Mouse (Mus musculus): ENCODE measurements around the gene Dhdds. TPM values are rescaled to one million over a fixed set of nuclear protein-coding genes. Genes with fewer than 3 reads are reported as not detected.

Gene Dhdds
- total and polyA plus RNA-seq, 3 experiments = 15.9 to 37.7 TPM; not detected in 1

DNA sequence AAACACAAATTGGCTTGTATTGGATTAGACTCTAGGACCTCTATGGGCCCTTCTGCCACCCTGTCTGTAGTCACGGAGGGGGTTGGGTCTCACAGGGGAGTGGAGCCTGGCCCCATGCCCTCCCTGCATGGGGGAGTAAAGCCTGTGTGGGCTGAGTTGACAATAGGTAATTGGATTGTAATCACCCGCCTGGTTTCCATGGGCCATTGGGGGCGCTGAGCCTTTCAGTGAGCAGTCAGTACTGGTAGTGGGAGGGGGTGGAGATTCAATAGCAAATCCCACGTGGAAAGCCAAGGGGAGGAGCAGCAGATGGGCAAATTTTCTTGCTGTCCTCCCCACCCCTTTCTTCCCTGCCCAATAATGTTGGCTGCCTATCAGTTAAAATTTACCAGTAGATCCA is 30.5 kb downstream of the Dhdds start:
- no peak for DNase-seq (ENCODE audit: low read depth, low spot score)
- H3K4me1 ChIP-seq (ENCODE audit: control insufficient read depth in 1 of 2, insufficient read depth in 2 of 2, low read length in 2 of 2) = peaks cover 0 to 8% of the 10 kb centered on the region in 2 experiments; a peak in 1 of 4 replicates
- no peaks in the 10 kb centered on the region for H3K9me3 ChIP-seq (replicated peaks; ENCODE audit: insufficient read depth, low read length)
- peaks cover 11% of the 10 kb centered on the region for H3K79me2 ChIP-seq (ENCODE audit: control insufficient read depth, insufficient read depth, low read length, poor library complexity)
- no peaks in the 10 kb centered on the region for H3K27me3 ChIP-seq (ENCODE audit: control insufficient read depth in 1 of 2, insufficient read depth in 2 of 2, low read length in 2 of 2)
- H3K4me3 ChIP-seq (ENCODE audit: control insufficient read depth in 1 of 2, insufficient read depth in 1 of 2, low read depth in 2 of 2, low read length in 2 of 2) = no peak overlapping the region
- no peak overlapping the region for H3K9ac ChIP-seq (ENCODE audit: control insufficient read depth, low read depth, low read length, poor library complexity, severe bottlenecking)
- TF ChIP-seq RCOR1 (IDR thresholded peaks at IDR 0.05; ENCODE audit: low read depth, low read length) (no peak), POLR2A (IDR thresholded peaks at IDR 0.05; ENCODE audit: control insufficient read depth in 1 of 2, insufficient read depth in 1 of 2, low read depth in 1 of 2, low read length in 2 of 2, poor library complexity in 1 of 2) (no peak)
- H3K36me3 ChIP-seq (ENCODE audit: control insufficient read depth in 1 of 2, insufficient read depth in 2 of 2, low read length in 2 of 2) = peaks cover 5 to 14% of the 10 kb centered on the region in 2 experiments; a peak in 3 of 4 replicates
- H3K27ac ChIP-seq (ENCODE audit: control insufficient read depth, low read depth, low read length) = no peak overlapping the region

DNA sequence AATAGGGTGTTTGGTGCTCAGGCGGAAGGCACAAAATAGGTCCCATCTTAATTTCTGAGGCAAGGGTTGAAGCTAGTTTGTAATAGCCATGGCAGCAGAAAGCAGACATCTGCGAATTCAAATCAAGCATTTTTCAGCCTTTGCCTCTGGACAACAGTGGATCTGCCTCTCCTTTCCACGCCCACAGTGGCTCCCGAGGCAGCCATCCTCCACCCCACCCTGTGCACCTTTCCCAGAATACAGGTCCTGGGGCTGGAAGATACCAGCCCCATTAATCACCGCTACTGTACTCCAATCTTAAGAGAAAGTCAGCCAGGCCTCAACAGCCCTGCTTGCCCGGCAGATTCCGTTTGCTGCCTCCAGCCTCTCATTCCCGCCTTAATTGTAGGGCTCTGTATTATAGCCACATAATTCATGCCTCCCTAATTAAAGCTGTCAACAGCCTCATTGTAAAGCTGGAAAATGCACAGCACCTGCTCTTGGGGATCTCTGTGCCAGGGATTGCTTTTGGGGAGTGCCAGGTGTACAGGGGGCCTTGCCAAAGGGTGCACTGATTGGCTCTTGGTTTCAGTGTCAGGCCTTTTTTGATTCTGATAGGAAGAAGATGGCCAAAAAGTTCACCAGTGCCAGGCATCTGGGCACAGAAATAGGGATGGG is 31.5 kb downstream of the Dhdds start:
- Histone ChIP-seq H3K36me3 (ENCODE audit: control insufficient read depth in 1 of 2, insufficient read depth in 2 of 2, low read length in 2 of 2) (peaks cover 5 to 14% of the 10 kb centered on the region in 2 experiments; a peak in 3 of 4 replicates), H3K9me3 (replicated peaks; ENCODE audit: insufficient read depth, low read length) (no peaks in the 10 kb centered on the region), H3K27me3 (ENCODE audit: control insufficient read depth in 1 of 2, insufficient read depth in 2 of 2, low read length in 2 of 2) (no peaks in the 10 kb centered on the region), H3K79me2 (ENCODE audit: control insufficient read depth, insufficient read depth, low read length, poor library complexity) (peaks cover 11% of the 10 kb centered on the region), H3K27ac (ENCODE audit: control insufficient read depth, low read depth, low read length) (no peak overlapping the region), H3K4me3 (ENCODE audit: control insufficient read depth in 1 of 2, insufficient read depth in 1 of 2, low read depth in 2 of 2, low read length in 2 of 2) (no peak overlapping the region), H3K9ac (ENCODE audit: control insufficient read depth, low read depth, low read length, poor library complexity, severe bottlenecking) (no peak overlapping the region), H3K4me1 (ENCODE audit: control insufficient read depth in 1 of 2, insufficient read depth in 2 of 2, low read length in 2 of 2) (peaks cover 0 to 8% of the 10 kb centered on the region in 2 experiments; a peak in 1 of 4 replicates)
- TF ChIP-seq JUND (IDR thresholded peaks at IDR 0.05; ENCODE audit: low read depth, low read length) (no peak), NELFE (IDR thresholded peaks at IDR 0.05; ENCODE audit: low read depth, low read length) (no peak), HCFC1 (IDR thresholded peaks at IDR 0.05; ENCODE audit: low read depth, low read length) (no peak), BHLHE40 (IDR thresholded peaks at IDR 0.05; ENCODE audit: borderline replicate concordance, low read depth, low read length) (no peak)
- no peak for DNase-seq (ENCODE audit: low read depth, low spot score)

DNA sequence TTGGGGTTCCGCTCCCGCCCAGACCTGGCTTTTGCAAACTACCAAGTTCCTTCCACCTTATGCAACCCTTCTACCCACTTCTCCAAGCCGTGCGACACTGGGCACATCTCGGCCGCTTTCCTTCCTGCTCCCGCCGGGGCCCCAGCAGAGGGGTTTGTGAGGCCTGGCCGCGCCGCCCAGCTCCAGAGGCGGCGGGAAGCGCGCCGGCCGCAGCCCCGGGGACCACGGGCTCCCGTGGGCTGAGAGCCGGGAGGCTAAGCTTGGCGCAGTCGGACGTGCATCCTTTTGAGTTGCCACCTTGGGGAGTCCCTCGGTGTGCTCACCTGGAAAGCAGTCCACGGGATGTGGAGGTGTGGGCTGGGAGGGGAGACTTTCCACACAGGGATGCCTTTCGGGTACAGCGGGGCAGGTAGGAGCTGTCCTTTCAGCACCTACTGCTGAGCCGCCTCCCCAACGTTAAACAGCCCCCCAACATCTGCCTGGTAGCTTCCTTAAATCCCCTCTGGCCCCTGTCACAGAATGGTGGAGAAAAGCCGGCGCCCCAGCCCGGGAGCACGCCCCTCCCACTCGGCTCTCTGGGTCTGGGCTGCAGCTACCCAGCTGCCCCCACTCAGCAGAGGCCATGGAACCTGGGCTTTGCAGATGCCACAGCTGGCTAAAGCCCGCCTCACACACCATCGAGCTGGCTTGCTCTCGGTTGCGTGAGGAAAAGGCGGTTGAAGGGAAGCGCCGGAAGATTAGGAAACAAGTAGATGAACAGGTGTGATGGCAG is 32.4 kb downstream of the Dhdds start, which contains the start of gene Hmgn2:
Gene Hmgn2 (minus strand): TSS at position 501 of the 772 bp plus-strand sequence.
- no peaks in the 10 kb centered on the region for H3K27me3 ChIP-seq (ENCODE audit: control insufficient read depth in 1 of 2, insufficient read depth in 2 of 2, low read length in 2 of 2)
- peak within 1 kb of the TSS; percentile 61 to 86 for H3K4me3 ChIP-seq (ENCODE audit: control insufficient read depth in 1 of 2, insufficient read depth in 1 of 2, low read depth in 2 of 2, low read length in 2 of 2)
- H3K27ac ChIP-seq (ENCODE audit: control insufficient read depth, low read depth, low read length) = peak within 1 kb of the TSS; percentile 93
- no peaks in the 10 kb centered on the region for H3K9me3 ChIP-seq (replicated peaks; ENCODE audit: insufficient read depth, low read length)
- peaks cover 0 to 8% of the 10 kb centered on the region in 2 experiments; a peak in 1 of 4 replicates for H3K4me1 ChIP-seq (ENCODE audit: control insufficient read depth in 1 of 2, insufficient read depth in 2 of 2, low read length in 2 of 2)
- peaks cover 11% of the 10 kb centered on the region for H3K79me2 ChIP-seq (ENCODE audit: control insufficient read depth, insufficient read depth, low read length, poor library complexity)
- peaks cover 5 to 14% of the 10 kb centered on the region in 2 experiments; a peak in 3 of 4 replicates for H3K36me3 ChIP-seq (ENCODE audit: control insufficient read depth in 1 of 2, insufficient read depth in 2 of 2, low read length in 2 of 2)
- peak; percentile 81 for DNase-seq (ENCODE audit: low read depth, low spot score)
- H3K9ac ChIP-seq (ENCODE audit: control insufficient read depth, low read depth, low read length, poor library complexity, severe bottlenecking) = peak within 1 kb of the TSS; percentile 99
- TF ChIP-seq POLR2A (IDR thresholded peaks at IDR 0.05; ENCODE audit: control insufficient read depth in 1 of 2, insufficient read depth in 1 of 2, low read depth in 1 of 2, low read length in 2 of 2, poor library complexity in 1 of 2) = peak in 1 of 2 experiments; percentile 34; a peak in 2 of 4 replicates
- no peak for TF ChIP-seq RAD21 (IDR thresholded peaks at IDR 0.05; ENCODE audit: low read depth, low read length)
- TF ChIP-seq USF2 (IDR thresholded peaks at IDR 0.05; ENCODE audit: borderline replicate concordance in 1 of 2, insufficient read depth in 1 of 2, low read depth in 1 of 2, low read length in 2 of 2) = no peak
- TF ChIP-seq NELFE (IDR thresholded peaks at IDR 0.05; ENCODE audit: low read depth, low read length) = peak; percentile 2; the same call in 1 of the 2 replicates
- no peak for TF ChIP-seq TAL1 (IDR thresholded peaks at IDR 0.05; ENCODE audit: low read length)
- TF ChIP-seq POLR2AphosphoS5 (IDR thresholded peaks at IDR 0.05; ENCODE audit: borderline replicate concordance, low read depth, low read length) = no peak
- TF ChIP-seq TCF12 (IDR thresholded peaks at IDR 0.05; ENCODE audit: low read depth, low read length) = no peak
- TF ChIP-seq HCFC1 (IDR thresholded peaks at IDR 0.05; ENCODE audit: low read depth, low read length) = no peak
- no peak for TF ChIP-seq MYC (IDR thresholded peaks at IDR 0.05; ENCODE audit: low read depth, low read length)
- TF ChIP-seq CTCF (IDR thresholded peaks at IDR 0.05 in 2 of 3, conservative IDR thresholded peaks at IDR 0.05 in 1 of 3; ENCODE audit: control insufficient read depth in 1 of 3, insufficient read depth in 1 of 3, low read depth in 2 of 3, low read length in 3 of 3, poor library complexity in 1 of 3, severe bottlenecking in 1 of 3) = no peak
- no peak for TF ChIP-seq MAFK (IDR thresholded peaks at IDR 0.05; ENCODE audit: borderline replicate concordance, low read depth, low read length)
- TF ChIP-seq E2F4 (IDR thresholded peaks at IDR 0.05; ENCODE audit: borderline replicate concordance, low read depth, low read length) = no peak
- TF ChIP-seq MYB (IDR thresholded peaks at IDR 0.05; ENCODE audit: low read depth, low read length) = no peak
- TF ChIP-seq GATA1 (IDR thresholded peaks at IDR 0.05; ENCODE audit: low read depth, low read length) = no peak
- no peak for TF ChIP-seq BHLHE40 (IDR thresholded peaks at IDR 0.05; ENCODE audit: borderline replicate concordance, low read depth, low read length)
- TF ChIP-seq SIN3A (IDR thresholded peaks at IDR 0.05; ENCODE audit: low read length) = peak; percentile 83
- TF ChIP-seq ZKSCAN1 (IDR thresholded peaks at IDR 0.05; ENCODE audit: low read depth, low read length) = no peak
- TF ChIP-seq POLR2AphosphoS2 (IDR thresholded peaks at IDR 0.05; ENCODE audit: low read length) = no peak
- TF ChIP-seq UBTF (IDR thresholded peaks at IDR 0.05; ENCODE audit: borderline replicate concordance, insufficient read depth, low read depth, low read length) = peak; percentile 39; the same call in 1 of the 2 replicates
- TF ChIP-seq MAZ (IDR thresholded peaks at IDR 0.05; ENCODE audit: low read depth, low read length) = peak; percentile 4; the same call in 1 of the 2 replicates
